Mouse (Mus musculus) brown adipose tissue, adult 24 weeks (tissue): Measurements from ENCODE around the gene Nudt9. TPM values are rescaled to one million over a fixed set of nuclear protein-coding genes. Genes with fewer than 3 reads are reported as not detected.

Source experiments
- H3K27ac ChIP-seq: fragments of 200-500 bp; replicated peaks from 2 replicates; pipeline ENCODE4 v1.5.1; 2012; ENCODE audit warnings: low read depth, mild to moderate bottlenecking, low read length
- H3K4me1 ChIP-seq: fragments of 200-500 bp; 2 replicates; pipeline ENCODE4 v1.6.1; 2012; ENCODE audit warnings: low read length, mixed read lengths; ENCODE audit not compliant: control insufficient read depth, insufficient read depth, insufficient read length
- H3K4me3 ChIP-seq: fragments of 200-500 bp; 2 replicates; pipeline ENCODE4 v1.5.1; 2012; ENCODE audit warnings: low read depth, mild to moderate bottlenecking, low read length, moderate library complexity; ENCODE audit not compliant: insufficient read depth
- polyA plus RNA-seq: library from polyadenylated mRNA; stranded (reverse); fragments of >200 nt; gene quantifications from 2 replicates; pipeline ENCODE4 v1.2.4, GENCODE M21; 2012; ENCODE audit not compliant: missing spikeins, insufficient read depth, insufficient read length

Nudt9 gene
- polyA plus RNA-seq, 1 experiment: 62.7 TPM

DNA sequence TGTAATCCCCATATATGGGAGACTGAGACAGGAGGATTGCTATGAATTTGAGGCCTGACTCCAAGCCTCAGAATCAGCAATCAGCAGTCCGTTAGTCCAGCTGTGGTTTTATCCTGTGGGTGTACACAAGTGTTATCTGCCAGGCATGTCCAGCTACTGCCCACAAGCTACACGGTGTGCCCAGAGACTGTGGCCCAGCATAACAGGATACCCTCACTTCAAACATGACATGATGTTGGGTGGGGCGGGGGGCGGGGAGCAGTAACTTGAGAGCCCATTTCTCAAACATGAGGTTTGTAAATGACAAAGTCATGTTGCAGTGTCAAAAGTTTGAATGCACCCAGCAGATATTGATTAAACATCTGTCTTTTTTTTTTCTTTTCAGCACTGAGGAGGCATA, 9.7 kb downstream of the Nudt9 start:
- H3K27ac ChIP-seq: no peak overlapping the region

DNA sequence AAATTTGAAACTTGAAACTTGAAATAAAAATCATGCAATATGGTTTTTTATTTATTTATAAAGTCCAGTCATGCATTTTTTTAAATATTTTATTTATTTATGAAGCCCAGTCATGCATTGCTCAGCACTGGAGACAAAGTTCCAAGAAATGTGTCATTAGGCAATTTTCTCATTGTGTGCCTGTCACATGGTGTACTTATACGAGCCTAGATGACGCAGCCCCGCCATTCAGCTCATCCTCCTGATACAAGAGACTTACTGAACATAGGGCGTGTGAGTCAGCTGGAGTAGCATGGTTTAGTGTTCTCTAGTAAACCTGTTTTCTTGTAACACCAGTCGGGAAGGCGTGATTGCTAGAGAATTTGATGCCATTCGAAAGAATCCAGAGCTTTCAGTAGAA, 10.2 kb downstream of the Nudt9 start:
- H3K27ac ChIP-seq: no peak overlapping the region
- no peaks in the 10 kb centered on the region for H3K4me1 ChIP-seq
- H3K4me3 ChIP-seq: no peak overlapping the region

More for the DNA sequence above, 9.7 kb downstream of the Nudt9 start:
- H3K4me3 ChIP-seq: no peak overlapping the region
- no peaks in the 10 kb centered on the region for H3K4me1 ChIP-seq

DNA sequence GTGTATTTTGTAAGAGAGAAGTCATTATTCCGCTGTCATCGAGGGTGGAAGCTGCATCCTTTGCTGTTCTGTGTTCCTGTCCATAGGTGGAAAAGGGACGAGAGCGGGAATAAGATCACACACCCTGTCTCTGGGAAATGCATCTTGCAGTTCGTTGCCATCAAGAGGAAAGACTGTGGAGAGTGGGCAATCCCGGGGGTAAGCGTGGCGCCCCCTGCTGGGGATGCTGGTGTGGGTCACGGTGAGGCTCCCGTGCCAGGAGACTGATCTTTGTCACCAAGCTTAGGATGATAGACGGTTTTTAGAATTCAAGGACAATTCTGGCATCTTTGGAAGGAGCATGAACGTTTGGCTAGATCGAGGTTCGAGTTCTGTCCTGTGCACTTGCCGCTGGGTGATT, 11.9 kb downstream of the Nudt9 start:
- H3K4me3 ChIP-seq: no peak overlapping the region
- no peaks in the 10 kb centered on the region for H3K4me1 ChIP-seq
- no peak overlapping the region for H3K27ac ChIP-seq

DNA sequence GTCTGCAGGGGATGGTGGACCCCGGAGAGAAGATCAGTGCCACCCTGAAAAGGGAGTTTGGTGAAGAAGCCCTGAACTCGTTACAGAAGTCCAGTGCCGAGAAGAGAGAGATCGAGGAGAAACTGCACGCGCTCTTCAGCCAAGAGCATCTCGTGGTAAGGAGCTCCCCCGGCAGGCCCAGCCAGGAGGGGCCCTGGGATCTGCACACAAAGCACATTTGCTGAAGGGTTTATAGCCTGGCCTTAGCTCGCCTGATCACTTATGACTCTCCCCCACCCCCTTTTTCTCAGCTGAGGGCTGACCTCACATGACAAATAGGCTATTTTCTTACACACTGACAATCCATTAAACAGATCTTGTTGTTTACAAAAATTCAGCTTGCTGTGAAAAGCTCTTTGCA, 13.5 kb downstream of the Nudt9 start:
- Histone ChIP-seq H3K4me3 (no peak overlapping the region), H3K4me1 (no peaks in the 10 kb centered on the region), H3K27ac (no peak overlapping the region)

DNA sequence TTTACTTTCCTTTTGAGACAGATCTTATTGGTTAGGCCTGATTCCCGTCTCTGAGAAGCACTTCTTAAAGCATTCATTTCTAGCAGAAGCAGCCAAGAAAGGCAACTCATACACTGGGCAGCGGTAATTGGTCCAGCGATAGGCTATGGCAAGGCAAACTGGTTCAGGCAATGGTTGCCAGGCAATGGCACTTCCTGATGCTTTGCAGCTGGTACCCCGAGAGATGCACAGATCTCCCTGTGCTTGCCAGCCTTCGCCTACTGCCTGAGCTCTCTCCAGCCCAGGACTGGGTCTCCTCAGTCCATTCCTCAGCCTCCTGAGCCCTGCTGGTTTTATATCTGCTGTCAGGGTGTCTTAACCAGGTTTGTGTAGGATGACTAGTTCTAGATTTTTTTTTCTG, 14.3 kb downstream of the Nudt9 start:
- Histone ChIP-seq H3K4me1 (no peaks in the 10 kb centered on the region), H3K4me3 (no peak overlapping the region), H3K27ac (no peak overlapping the region)

DNA sequence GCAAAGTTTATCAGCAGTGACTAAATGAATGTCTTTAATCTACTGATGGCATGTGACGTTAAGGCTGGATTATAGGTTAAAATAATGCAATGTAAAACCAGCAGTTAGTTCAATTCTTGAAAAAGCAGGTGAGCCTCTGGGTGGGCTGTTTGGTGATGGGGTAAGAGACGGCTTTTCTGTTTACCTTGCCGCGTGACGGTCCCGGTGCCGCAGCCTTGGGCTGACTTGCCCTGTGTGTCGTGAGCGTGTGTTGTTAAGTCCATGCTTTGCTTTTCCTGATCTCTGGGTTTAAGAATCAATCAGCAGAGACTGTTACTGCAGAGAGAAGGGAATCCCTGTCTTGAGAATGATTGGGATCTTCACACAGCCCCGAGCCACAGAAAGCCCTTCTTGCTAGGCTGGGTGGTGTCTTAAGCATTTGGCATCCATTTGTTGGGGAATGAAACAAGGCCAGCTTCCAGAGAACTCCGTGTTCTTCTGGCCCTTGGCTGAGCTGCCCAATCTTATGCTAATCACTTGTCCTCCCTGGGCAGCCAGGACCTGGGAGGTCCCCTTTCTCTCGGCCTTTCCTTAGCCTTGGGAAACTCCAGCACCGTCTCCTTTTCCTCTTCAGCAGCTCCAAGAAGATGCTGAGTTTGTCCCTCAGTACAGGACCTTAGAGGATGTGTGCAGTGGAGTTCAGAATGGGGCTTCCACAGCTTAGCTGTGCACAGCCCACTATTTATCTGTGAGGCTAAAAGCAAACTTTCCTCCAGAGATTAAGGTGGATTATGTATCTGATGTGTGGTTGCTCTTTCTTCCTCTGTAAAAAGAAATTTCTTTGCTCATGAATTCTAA, 16.0 kb downstream of the Nudt9 start:
- Histone ChIP-seq H3K4me3 (no peak overlapping the region), H3K4me1 (no peaks in the 10 kb centered on the region), H3K27ac (no peak overlapping the region)

DNA sequence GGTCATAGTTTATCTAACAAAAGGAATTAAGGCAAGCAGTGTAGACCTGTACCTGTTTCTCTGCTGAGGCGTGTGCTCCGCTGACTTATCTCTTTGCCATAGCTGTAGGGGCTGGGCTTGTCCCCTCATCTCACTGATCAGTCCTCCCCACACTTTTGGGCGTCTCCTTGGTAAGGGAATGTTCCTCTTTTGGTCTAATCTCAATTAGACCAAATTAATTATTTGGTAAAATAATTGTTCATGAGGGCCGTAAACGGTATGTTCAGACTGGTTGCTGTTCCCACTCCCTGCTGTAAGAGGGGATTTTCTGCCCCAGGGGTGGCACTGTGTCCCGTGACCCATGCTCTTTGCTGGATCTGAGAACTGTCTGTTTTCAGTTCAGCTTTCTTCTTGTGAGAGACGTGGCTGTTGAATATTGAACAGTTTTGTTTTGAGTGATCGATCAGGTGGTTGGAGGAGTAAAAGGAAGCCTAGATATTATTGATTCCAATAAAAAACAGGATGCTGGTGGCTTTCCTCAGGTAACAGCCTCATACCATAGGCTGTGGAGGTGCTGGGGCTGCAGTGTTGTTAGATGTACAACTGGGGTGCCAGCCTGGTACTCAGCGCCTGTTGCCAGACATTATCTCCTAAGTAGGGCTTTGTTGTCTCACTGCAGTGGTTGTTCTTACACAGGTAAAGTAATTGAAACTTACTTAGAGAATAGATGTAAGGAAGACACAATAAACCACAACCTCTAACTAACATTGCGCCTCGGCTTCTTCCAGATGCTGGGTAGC, 16.9 kb downstream of the Nudt9 start:
- no peak overlapping the region for H3K4me3 ChIP-seq
- no peaks in the 10 kb centered on the region for H3K4me1 ChIP-seq
- H3K27ac ChIP-seq: no peak overlapping the region

DNA sequence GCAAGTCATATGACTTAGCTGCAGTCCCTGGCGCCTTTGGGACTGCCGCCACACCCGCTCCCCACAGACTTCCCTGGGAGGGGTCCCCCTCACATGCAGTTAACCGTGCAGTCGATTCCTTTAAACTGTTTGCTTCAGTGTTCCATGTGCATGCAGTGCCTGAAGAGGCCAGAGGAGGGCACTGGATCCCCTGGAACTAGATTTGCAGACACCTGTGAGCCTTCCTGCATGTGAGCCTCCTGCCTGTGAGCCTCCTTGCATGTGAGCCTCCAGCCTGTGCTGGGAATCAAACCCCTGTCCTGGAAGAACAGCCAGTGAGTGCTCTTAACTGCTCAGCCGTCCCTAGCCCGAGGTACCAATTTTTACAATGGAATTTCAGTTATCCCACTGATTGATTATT, 22.6 kb downstream of the Nudt9 start:
- no peak overlapping the region for H3K4me3 ChIP-seq
- no peaks in the 10 kb centered on the region for H3K4me1 ChIP-seq
- no peak overlapping the region for H3K27ac ChIP-seq

DNA sequence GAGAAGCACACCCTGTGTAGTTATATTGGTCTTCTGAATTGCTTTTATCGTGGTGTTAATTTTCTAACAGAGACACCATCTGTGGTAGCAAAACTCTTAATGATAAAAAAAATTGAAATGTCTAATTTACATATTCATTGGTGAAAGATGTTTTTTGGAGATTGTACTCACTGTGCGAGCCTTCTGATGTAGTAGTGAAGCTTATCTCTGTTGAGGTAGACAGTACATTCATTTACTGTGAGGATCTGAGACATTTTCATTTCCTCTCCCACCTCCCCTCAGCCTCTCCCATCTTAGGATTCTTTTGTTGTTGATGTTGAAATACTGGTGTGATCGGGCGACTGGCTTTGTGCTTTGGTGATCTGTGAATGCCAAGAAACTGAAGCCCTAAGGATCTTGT, 24.9 kb downstream of the Nudt9 start:
- no peak overlapping the region for H3K4me3 ChIP-seq
- no peaks in the 10 kb centered on the region for H3K4me1 ChIP-seq

DNA sequence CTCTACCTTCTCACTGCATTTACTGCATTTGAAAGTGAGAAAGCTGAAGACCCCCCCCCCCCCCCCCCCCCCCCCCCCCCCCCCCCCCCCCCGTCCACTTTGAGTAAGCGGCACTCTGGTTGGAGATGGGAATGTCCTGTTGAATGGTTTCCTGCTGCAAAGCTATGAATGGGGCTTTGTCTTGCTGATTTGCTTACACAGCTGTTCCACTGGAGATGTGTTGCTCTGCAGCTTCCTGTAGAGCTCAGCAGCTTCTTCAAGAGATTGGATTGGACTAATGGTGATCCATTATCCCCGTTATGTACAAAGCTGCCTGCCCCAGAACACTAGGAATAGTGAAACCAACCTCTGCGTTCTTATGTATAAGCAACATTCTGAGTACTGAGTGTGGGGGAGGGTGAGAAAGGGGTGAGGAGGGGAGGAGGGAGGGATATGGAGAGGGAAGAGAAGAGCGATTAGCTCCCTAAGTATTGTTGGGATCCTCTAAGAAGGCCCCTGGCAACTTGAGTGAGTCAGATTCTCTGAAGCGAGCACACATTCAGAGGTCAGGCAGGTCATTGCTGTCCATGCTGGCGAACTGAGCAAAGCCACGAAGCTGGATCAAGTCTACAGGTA, 26.3 kb downstream of the Nudt9 start:
- no peak overlapping the region for H3K27ac ChIP-seq

More for the DNA sequence above, 24.9 kb downstream of the Nudt9 start:
- no peak overlapping the region for H3K27ac ChIP-seq

DNA sequence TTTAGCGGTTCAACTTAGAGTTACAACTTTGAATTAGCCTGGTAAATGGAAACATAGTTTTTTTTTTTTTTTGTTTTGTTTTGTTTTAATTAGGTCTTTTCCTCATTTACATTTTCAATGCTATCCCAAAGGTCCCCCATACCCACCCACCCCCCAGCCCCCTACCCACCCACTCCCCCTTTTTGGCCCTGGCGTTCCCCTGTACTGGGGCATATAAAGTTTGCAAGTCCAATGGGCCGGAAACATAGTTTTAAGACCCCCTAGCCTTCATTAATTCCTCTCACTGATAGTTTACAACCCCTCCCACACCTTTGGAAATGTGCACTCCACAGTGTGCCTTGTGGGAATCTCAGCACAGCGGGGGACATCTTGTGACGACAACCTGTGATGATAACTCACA, 27.5 kb downstream of the Nudt9 start:
- Histone ChIP-seq H3K27ac (no peak overlapping the region), H3K4me3 (no peak overlapping the region), H3K4me1 (no peaks in the 10 kb centered on the region)

More for the DNA sequence above, 26.3 kb downstream of the Nudt9 start:
- Histone ChIP-seq H3K4me1 (no peaks in the 10 kb centered on the region), H3K4me3 (no peak overlapping the region)

DNA sequence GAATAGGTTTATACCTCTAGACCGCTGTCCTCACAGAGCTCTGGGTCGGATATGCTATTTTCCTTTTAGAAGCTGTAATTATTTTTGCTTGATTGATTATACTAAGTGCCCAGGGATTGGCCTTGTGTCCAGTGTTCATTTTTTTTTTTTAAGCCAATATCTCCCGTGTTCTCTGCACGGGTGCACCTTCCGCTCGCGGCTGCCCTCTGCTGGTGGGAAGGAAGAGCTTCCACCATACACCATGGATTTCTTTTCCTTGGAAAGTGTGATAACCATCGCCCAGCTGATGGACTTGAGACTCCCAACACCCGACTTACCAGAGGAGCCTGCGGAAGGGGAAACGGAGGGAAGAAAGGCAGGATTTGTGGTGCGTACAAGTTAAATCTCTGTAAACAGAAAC, 28.3 kb downstream of the Nudt9 start:
- Histone ChIP-seq H3K27ac (no peak overlapping the region), H3K4me1 (no peaks in the 10 kb centered on the region), H3K4me3 (no peak overlapping the region)

DNA sequence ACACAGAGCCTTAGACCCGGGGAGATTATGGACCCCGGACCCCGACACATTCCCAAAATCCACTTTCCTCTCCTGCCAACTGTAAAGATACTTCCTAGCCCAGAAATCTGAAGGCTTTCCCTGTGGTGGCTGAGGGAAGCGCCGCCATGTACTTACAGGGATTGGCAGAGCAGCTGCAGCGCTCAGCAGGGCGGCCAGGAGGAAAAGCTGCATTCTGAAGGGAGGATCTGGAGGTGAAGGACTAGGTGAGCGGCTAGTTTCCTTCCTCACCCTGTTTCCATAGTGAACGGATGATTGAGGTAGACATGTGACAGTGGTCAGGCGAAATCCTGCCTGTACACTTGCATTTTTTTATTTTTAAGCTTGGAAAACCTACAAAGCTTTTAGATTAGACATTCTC, 30.3 kb downstream of the Nudt9 start:
- Histone ChIP-seq H3K4me1 (no peaks in the 10 kb centered on the region), H3K27ac (no peak overlapping the region), H3K4me3 (no peak overlapping the region)

DNA sequence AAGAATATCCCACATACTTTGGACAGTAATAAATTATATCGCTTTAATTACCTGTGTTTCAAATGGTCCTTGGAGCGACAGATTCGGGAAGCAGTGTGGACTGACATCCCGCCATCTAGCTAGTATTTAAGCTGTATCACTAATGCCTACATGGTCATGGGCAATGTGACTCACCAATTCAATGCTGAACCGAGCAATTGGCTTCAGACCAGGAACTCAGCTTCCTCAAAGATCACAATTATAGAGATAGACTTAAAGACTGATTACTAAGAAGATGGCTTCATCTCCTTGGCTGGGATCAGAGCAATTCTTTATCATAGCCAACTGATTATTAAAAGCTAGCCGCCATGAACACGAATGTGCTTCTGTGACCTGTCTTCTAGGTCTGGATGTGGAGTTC, 31.4 kb downstream of the Nudt9 start, which contains the start of gene Gm17660:
Gene Gm17660 (minus strand): TSS at position 101 of the 400 bp plus-strand sequence.
- Histone ChIP-seq H3K4me3 (no peak within 1 kb of the TSS), H3K27ac (no peak within 1 kb of the TSS), H3K4me1 (no peaks in the 10 kb centered on the region)

DNA sequence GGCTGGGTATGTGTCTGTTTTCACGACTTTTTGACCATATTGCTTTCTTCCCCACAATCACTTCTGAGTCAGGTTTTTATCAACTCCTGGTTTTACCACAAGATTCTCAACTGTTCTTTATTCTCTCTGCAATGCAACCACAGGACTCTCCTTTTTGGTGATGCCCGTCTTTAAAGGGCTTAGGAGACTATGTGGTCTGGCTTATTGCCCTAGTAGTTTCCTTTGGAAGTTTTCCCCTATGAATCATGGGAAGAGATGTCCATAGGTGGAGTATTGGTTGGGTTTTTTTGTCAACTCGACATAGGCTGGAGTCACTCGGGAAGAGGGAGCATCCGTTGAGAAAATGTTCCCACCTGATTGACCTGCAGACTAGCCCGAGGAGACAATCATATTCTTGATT, 34.6 kb downstream of the Nudt9 start:
- no peak overlapping the region for H3K4me3 ChIP-seq

More for the DNA sequence above, 34.6 kb downstream of the Nudt9 start:
- H3K4me1 ChIP-seq: no peaks in the 10 kb centered on the region
- no peak overlapping the region for H3K27ac ChIP-seq
